Mouse (Mus musculus): ENCODE measurements around the gene Zfp37. TPM values are rescaled to one million over a fixed set of nuclear protein-coding genes. Genes with fewer than 3 reads are reported as not detected.

Zfp37 gene
- total RNA-seq (2023; ENCODE audit: inconsistent age), result not detected in 4 replicates

GRCm38 (mm10) chr4:62230769-62231168 is at the start of gene Zfp37:
Zfp37 (minus strand) TSS chr4:62231047.

GRCm38 (mm10) chr4:62262276-62262675 is 31.4 kb upstream of the Zfp37 start, which contains the start of gene Slc31a2:
Slc31a2 (plus strand) TSS chr4:62262562.

GRCm38 (mm10) chr4:62150811-62151210 is 80.0 kb downstream of the Zfp37 start, which contains the start of gene Mup21:
Mup21 (minus strand) TSS chr4:62150863.

Other genes with a start within 250 kb of the Zfp37 start
- not detected in 4 replicates for gene Mup20, start 176.9 kb downstream of the Zfp37 start, total RNA-seq (2023; ENCODE audit: inconsistent age)
- gene Mup3, start 143.7 kb downstream of the Zfp37 start, total RNA-seq (2023; ENCODE audit: inconsistent age), result not detected in 4 replicates
- not detected in 4 replicates for gene Mup21, start 80.2 kb downstream of the Zfp37 start, total RNA-seq (2023; ENCODE audit: inconsistent age)
- 4.0 to 5.7 TPM (median 4.8 TPM) in 4 replicates for gene Slc31a2, start 31.5 kb upstream of the Zfp37 start, total RNA-seq (2023; ENCODE audit: inconsistent age)
- 101 to 103 TPM (median 102 TPM) in 4 replicates for gene Fkbp15, start 129.5 kb upstream of the Zfp37 start, total RNA-seq (2023; ENCODE audit: inconsistent age)
- 11.6 to 13.2 TPM (median 12.1 TPM) in 4 replicates for gene Slc31a1, start 129.7 kb upstream of the Zfp37 start, total RNA-seq (2023; ENCODE audit: inconsistent age)
- 45.3 to 57.5 TPM (median 53.3 TPM) in 4 replicates for gene Cdc26, start 177.6 kb upstream of the Zfp37 start, total RNA-seq (2023; ENCODE audit: inconsistent age)
- gene Prpf4, start 177.8 kb upstream of the Zfp37 start, total RNA-seq (2023; ENCODE audit: inconsistent age), result 22.3 to 30.1 TPM (median 25.6 TPM) in 4 replicates
- gene Rnf183, start 204.2 kb upstream of the Zfp37 start, total RNA-seq (2023; ENCODE audit: inconsistent age), result not detected in 4 replicates
- gene Wdr31, start 239.8 kb upstream of the Zfp37 start, total RNA-seq (2023; ENCODE audit: inconsistent age), result 0.58 to 0.84 TPM in 2 of 4 replicates, not detected in the others
- 7.4 to 11.3 TPM (median 10.2 TPM) in 4 replicates for gene Bspry, start 249.0 kb upstream of the Zfp37 start, total RNA-seq (2023; ENCODE audit: inconsistent age)